Mouse (Mus musculus): ENCODE measurements around the gene Gdpd1.

Gene Gdpd1

GRCm38 (mm10) chr11:86984990-86985389, 88.9 kb downstream of the Gdpd1 start:
- peak; percentile 74 for DNase-seq

Data from cerebellum, adult 9-10 months (tissue).